ENCODE assay signal across 1 mouse cellular context in the genomic region with DNA sequence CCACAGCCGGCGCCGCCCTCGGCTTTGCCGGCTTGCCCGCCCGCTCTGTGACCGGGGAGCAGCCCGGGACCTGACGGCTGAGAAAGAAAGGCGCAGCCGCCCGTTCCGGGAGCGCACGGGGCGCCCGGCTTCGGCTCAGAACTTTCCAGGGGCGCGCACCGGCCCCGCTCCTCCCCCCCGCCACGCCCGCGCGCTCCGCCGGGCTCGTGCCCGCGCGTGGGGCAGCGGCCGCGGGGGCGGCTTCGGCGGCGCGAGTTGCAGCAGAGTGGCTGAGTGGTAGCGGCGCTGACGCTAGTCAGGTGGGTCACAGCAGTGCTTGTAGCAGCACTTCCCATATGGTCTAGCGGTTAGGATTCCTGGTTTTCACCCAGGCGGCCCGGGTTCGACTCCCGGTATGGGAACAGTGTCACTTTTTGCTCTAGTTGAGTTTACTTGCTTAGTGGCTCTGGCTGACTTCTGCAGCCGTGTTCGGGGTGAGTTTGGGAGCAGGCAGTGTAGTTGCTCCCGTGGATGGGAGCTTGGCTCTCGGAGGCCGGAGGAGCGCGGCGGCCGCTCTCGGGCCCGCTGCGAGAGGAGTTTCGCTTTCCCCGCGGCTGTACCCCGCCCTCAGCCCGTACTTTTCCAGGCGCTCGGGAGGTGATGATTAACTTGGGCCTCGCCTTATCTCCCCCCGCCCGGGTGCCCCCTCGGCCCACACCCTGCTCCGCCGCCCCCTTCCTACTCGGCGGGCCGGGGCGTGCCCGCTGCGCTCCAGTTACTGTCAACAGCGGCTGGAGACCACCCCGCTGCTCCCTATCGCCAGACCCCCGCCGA.
TF ChIP-seq lines count a peak whose summit lies in the region.

A gene (minus strand): TSS at position 182 of the 813 bp plus-strand sequence.

TF ChIP-seq in MEL, 35 proteins besides CTCF, POLR2A, EP300 and RAD21 (continued from another document):
- TF ChIP-seq RCOR1 (IDR thresholded peaks at IDR 0.05; ENCODE audit: low read depth, low read length) (no peak), SMC3 (IDR thresholded peaks at IDR 0.05; ENCODE audit: low read depth, low read length) (no peak), TAL1 (IDR thresholded peaks at IDR 0.05; ENCODE audit: low read length) (peak; percentile 50), ZNF384 (IDR thresholded peaks at IDR 0.05; ENCODE audit: low read depth, low read length) (no peak), GATA1 (IDR thresholded peaks at IDR 0.05; ENCODE audit: low read depth, low read length) (no peak), JUND (IDR thresholded peaks at IDR 0.05; ENCODE audit: low read depth, low read length) (no peak), ZC3H11A (IDR thresholded peaks at IDR 0.05; ENCODE audit: low read depth, low read length) (no peak), SIN3A (IDR thresholded peaks at IDR 0.05; ENCODE audit: low read length) (peak; percentile 32; the same call in 1 of the 2 replicates), MXI1 (IDR thresholded peaks at IDR 0.05; ENCODE audit: low read depth, low read length) (no peak), MYB (IDR thresholded peaks at IDR 0.05; ENCODE audit: low read depth, low read length) (no peak), BHLHE40 (IDR thresholded peaks at IDR 0.05; ENCODE audit: borderline replicate concordance, low read depth, low read length) (0 out of 2 replicates have a peak, but pooled peaks have one; percentile 6), POLR2AphosphoS2 (IDR thresholded peaks at IDR 0.05; ENCODE audit: low read length) (no peak), MAX (IDR thresholded peaks at IDR 0.05; ENCODE audit: low read length) (no peak), ELF1 (IDR thresholded peaks at IDR 0.05; ENCODE audit: low read depth, low read length) (no peak; the same call in 1 of the 2 replicates)
TF ChIP-seq in MEL: peak in this region for 11.
